Mouse (Mus musculus) G1E (cell line): ENCODE results near the gene Rnf185. TPM values are rescaled to one million over a fixed set of nuclear protein-coding genes. Genes with fewer than 3 reads are reported as not detected.
A peak's percentile ranks its signal among the peaks of the same experiment; 100 is the strongest.

Experiments
- ATAC-seq: 2 replicates; pipeline ENCODE4 v1.8.0; 2016; ENCODE audit warnings: mild to moderate bottlenecking; ENCODE audit not compliant: insufficient number of reproducible peaks, poor library complexity, low FRiP score, severe bottlenecking; ENCODE audit errors: extremely low read depth
- DNase-seq: peaks from one replicate; pipeline ENCODE4 v3.0.0; 2012; ENCODE audit warnings: low spot score
- H3K27me3 ChIP-seq: 2 replicates; pipeline ENCODE4 v1.6.1; 2012; ENCODE audit warnings: mild to moderate bottlenecking, low read length, inconsistent platforms; ENCODE audit not compliant: insufficient read depth
- H3K36me3 ChIP-seq: replicated peaks from 2 replicates; pipeline ENCODE3; 2012; ENCODE audit warnings: mild to moderate bottlenecking, inconsistent platforms
- H3K4me1 ChIP-seq: 2 replicates; pipeline ENCODE4 v1.6.1; 2012; ENCODE audit warnings: low read depth, low read length, inconsistent platforms, mixed read lengths; ENCODE audit not compliant: insufficient read depth
- H3K4me3 ChIP-seq: 2 replicates; pipeline ENCODE4 v1.5.1; 2012; ENCODE audit warnings: low read depth, mild to moderate bottlenecking, inconsistent platforms, low read length, moderate library complexity, mixed read lengths
- H3K9me3 ChIP-seq: replicated peaks from 2 replicates; pipeline ENCODE4 v1.6.1; 2012; ENCODE audit warnings: inconsistent platforms
- CTCF ChIP-seq: IDR thresholded peaks from 2 replicates; pipeline ENCODE4 v1.5.1; 2012; ENCODE audit warnings: low read depth, low read length, inconsistent platforms, mixed read lengths
- GATA1 ChIP-seq: IDR thresholded peaks from 2 replicates; pipeline ENCODE4 v1.6.1; 2012; ENCODE audit warnings: borderline replicate concordance, low read length, inconsistent platforms, mixed read lengths
- GATA2 ChIP-seq: IDR thresholded peaks from 2 replicates; pipeline ENCODE4 v1.6.1; 2012; ENCODE audit warnings: low read depth, low read length, inconsistent platforms, borderline replicate concordance
- POLR2AphosphoS5 ChIP-seq: IDR thresholded peaks from 2 replicates; pipeline ENCODE4 v1.6.1; 2012; ENCODE audit warnings: low read depth, low read length, inconsistent platforms; ENCODE audit not compliant: insufficient replicate concordance
- TAL1 ChIP-seq: conservative IDR thresholded peaks from 2 replicates; pipeline ENCODE4 v1.6.1; 2012; ENCODE audit warnings: low read depth, low read length, inconsistent platforms, mixed read lengths
- polyA plus RNA-seq: library from polyadenylated mRNA; stranded (reverse); fragments of >175 nt; gene quantifications from 2 replicates; pipeline ENCODE4 v1.2.3, GENCODE M21; 2012
- total RNA-seq, 2 experiments: library from RNA; stranded (forward) in 1 of 2; stranded (reverse) in 1 of 2; fragments of 200-1000 nt in 1 of 2; fragments of >200 nt in 1 of 2; fragmentation: Nextera tagmentation in 1 of 2; gene quantifications; 2 replicates each; pipeline ENCODE4 v1.2.3; 2014 to 2017

Rnf185 gene
- total and polyA plus RNA-seq, 3 experiments: 2.7 to 17.4 (median 13.4) TPM

DNA sequence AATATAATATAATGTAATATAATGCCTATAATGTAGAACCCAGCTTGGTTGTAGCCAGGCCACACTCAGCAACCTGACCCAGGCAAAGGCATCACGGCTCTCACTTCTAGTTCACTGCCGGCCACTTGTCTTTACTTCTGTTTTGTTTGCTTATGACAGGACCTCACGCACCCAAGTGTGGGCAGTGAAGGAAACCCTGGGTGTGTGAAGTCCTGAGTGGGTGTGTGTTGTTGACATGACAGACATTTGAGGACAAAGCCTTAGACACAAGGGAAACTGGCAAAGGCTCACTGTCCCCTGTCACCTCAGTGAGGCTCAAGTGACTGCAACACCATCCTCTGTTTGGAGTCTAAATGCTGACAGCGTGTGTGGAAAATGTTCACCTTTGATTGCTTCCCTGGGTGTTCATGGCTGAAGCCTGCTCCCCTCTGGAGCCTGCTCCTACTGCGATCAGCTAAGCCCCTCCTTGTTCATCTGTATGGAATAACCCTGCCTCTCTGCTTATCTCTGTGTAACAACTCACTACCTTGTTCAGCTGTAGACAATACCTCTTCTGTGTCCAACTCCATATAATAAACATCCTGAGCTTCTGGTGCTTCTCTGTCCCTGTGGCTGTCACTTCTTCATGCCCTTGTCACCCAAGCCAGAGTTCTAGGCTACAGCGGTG, 70.9 kb downstream of the Rnf185 start:
- Histone ChIP-seq H3K36me3 (peaks cover 88% of the 10 kb centered on the region), H3K9me3 (0 out of 2 replicates have a peak, but pooled peaks cover 3% of the 10 kb centered on the region), H3K4me3 (no peak overlapping the region), H3K4me1 (peaks cover 3% of the 10 kb centered on the region), H3K27me3 (no peaks in the 10 kb centered on the region)
- TF ChIP-seq GATA1: no peak
- TF ChIP-seq CTCF: no peak
- TF ChIP-seq GATA2: no peak
- TF ChIP-seq TAL1: no peak
- TF ChIP-seq POLR2AphosphoS5: no peak
- DNase-seq (no peak), ATAC-seq (no peak)

DNA sequence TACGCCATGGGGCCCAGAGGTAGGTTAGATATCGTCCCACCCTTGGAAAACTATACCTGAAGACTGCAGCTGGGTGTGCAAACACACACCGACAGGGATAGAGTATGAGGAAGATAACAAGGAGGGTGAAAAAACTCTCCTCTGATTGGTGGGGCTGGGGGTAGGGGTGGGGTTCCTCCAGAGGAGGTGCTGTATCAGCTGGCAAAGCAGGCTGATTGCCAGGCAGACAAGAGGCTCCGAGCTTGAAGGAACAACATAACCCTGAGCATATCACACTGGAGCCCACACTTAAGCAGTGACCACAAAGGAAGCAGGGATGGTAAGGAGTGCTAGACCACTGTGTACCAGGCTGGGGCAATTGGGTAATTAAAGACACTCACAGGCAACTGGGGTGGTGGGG, 72.7 kb downstream of the Rnf185 start:
- Histone ChIP-seq H3K4me1 (peaks cover 3% of the 10 kb centered on the region), H3K36me3 (peaks cover 88% of the 10 kb centered on the region), H3K27me3 (no peaks in the 10 kb centered on the region), H3K9me3 (0 out of 2 replicates have a peak, but pooled peaks cover 3% of the 10 kb centered on the region), H3K4me3 (no peak overlapping the region)
- TF ChIP-seq GATA2 (no peak), TAL1 (no peak)
- no peak for DNase-seq
- no peak for ATAC-seq

DNA sequence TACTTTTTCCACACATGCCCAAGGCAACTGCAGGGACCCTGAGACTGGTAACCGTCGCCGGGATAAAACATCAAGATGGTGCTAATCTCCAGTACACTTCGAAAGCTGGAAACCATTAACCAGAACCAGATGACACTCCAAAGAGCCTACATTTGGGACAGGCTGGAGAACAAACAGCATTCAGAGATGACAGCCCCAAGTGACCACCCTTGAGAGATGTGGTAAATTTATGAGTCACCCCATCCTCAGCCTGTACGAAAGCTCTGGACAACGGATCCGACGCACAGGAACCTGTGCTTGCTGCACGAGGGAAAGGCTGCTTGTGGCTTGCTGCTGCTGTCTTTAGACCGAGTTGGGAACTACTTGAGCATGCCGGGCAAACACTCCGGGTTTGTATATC, 77.4 kb downstream of the Rnf185 start:
- no peak for ATAC-seq
- TF ChIP-seq TAL1 (no peak), POLR2AphosphoS5 (no peak), CTCF (no peak), GATA2 (no peak), GATA1 (no peak)

DNA sequence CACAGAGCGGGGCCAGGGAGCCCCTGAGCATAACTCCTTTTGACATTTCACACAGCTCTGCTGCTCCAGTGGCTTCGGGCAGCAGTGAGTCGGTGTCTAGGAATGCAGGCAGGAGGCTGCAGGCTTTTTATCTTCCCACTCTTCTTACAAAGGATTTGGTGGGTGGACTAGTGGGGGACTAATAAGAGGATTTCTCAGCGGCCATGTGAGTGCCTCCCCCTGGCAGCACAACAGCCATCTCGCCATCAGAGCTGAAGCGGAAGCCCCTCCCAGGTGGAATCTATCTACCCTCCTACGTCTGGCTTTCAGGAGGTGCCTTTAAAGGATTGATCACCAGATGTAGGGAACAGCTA, 77.9 kb downstream of the Rnf185 start:
- Histone ChIP-seq H3K4me3 (no peak overlapping the region), H3K9me3 (no peaks in the 10 kb centered on the region), H3K4me1 (peaks cover 12% of the 10 kb centered on the region), H3K27me3 (no peaks in the 10 kb centered on the region), H3K36me3 (peaks cover 86% of the 10 kb centered on the region)
- TF ChIP-seq GATA1 (no peak), GATA2 (no peak), POLR2AphosphoS5 (no peak), CTCF (no peak), TAL1 (no peak)
- ATAC-seq (no peak), DNase-seq (no peak)

More for the DNA sequence above, 77.4 kb downstream of the Rnf185 start:
- H3K4me3 ChIP-seq: no peak overlapping the region
- H3K4me1 ChIP-seq: peaks cover 15% of the 10 kb centered on the region
- DNase-seq: no peak
- peaks cover 85% of the 10 kb centered on the region for H3K36me3 ChIP-seq
- H3K9me3 ChIP-seq: no peaks in the 10 kb centered on the region
- no peaks in the 10 kb centered on the region for H3K27me3 ChIP-seq

DNA sequence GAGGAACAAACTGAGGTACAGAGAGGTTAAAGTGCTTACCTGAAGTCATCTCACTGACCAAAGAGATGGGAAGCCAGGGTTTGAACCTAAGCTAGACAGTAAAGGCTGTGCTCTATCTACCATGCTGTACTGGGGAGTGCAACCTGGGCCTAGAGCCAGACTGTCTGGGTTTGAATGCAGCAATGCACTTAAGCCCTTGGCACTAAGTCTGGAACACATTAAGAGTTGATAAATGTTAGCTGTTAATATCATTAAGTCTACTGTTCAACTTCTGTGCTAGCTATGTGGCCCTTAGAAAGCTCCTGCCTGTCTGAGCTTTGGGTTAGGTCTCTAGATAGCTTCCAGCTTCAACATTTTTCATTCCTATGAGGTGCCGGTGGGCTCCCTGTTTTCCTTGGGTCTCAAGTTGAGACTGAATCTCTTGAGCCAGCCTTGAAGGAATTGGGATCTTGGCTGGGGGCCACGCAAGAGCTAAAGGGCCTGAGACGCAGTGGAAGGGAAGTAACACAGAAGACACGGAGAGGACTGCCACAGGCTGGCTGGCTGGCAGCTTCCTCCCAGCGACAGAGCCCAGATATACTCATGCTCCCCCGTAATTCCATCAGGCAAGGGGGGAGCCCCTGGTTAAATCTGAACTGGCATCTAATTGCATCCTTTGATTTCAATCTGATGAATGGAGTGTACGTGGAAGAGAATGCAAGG, 78.4 kb downstream of the Rnf185 start:
- H3K36me3 ChIP-seq: peaks cover 86% of the 10 kb centered on the region
- no peak overlapping the region for H3K4me3 ChIP-seq
- H3K4me1 ChIP-seq: peaks cover 12% of the 10 kb centered on the region
- H3K9me3 ChIP-seq: no peaks in the 10 kb centered on the region
- ATAC-seq (no peak), DNase-seq (no peak)
- no peak for TF ChIP-seq CTCF
- TF ChIP-seq GATA2: no peak
- no peak for TF ChIP-seq POLR2AphosphoS5
- no peak for TF ChIP-seq TAL1
- TF ChIP-seq GATA1: no peak
- H3K27me3 ChIP-seq: no peaks in the 10 kb centered on the region

DNA sequence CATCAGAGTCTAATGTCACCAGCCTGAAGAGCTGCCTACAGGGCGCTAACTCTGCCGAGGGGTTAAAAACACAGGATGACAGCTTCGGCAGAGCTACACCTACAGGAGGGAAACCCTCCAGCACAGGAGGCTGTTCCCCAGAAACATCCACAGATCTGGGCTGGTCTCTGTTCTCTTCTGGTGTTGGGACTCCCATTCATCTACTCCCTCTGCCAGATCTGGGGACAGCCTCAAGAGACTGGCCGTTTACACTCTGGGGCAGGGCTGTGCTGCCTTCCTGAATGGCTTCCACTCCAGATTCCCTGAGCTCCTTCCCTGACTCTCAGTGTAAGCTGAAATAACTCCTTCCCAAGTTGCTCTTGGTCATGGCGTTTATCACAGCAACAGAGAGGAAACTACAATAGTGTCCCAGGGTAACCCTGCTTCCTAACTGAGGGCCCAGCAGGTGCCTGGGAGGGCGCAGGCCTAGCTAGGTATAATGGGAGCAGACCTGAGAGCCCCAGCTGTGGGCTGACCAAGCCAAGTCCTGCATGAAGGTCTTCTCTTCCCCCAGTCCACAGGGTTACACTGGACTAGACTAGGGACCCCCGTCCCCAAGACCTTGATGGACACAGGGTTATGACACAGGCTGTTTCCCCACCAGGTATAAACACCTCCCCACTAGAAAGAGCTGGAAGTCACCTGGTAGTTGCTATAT, 80.4 kb downstream of the Rnf185 start:
- TF ChIP-seq CTCF (no peak), TAL1 (no peak), GATA2 (no peak), GATA1 (no peak), POLR2AphosphoS5 (no peak)
- H3K27me3 ChIP-seq: no peaks in the 10 kb centered on the region
- ATAC-seq (no peak), DNase-seq (no peak)
- H3K4me1 ChIP-seq: peaks cover 12% of the 10 kb centered on the region
- no peaks in the 10 kb centered on the region for H3K9me3 ChIP-seq
- peaks cover 86% of the 10 kb centered on the region for H3K36me3 ChIP-seq
- peak overlapping the region; percentile 55 for H3K4me3 ChIP-seq
